Mouse (Mus musculus): Measurements from ENCODE around the gene Ddx43.
A peak's percentile ranks its signal among the peaks of the same experiment; 100 is the strongest.

GRCm38 (mm10) chr9:78374885-78375389, 20.6 kb upstream of the Ddx43 start:
- TF ChIP-seq NANOG (IDR thresholded peaks at IDR 0.05; ENCODE audit: borderline replicate concordance, low read length) (peak; percentile 99), CTCF (conservative IDR thresholded peaks at IDR 0.05; ENCODE audit: low read length) (no peak), POU5F1 (IDR thresholded peaks at IDR 0.05; ENCODE audit: borderline replicate concordance, low read length) (no peak)

All from E14TG2a.4 (cell line).